Mouse (Mus musculus) hindbrain, postnatal 0 days (tissue): ENCODE data around the gene Wdr35. TPM values are rescaled to one million over a fixed set of nuclear protein-coding genes. Genes with fewer than 3 reads are reported as not detected.
A peak's percentile ranks its signal among the peaks of the same experiment; 100 is the strongest.

Source experiments
- ATAC-seq: fragments of 200-750 bp; cut with Nextera tagmentation; 2 replicates; pipeline ENCODE4 v1.8.0; 2017; ENCODE audit warnings: mild to moderate bottlenecking, moderate TSS enrichment, moderate library complexity
- DNase-seq: peaks from one replicate; pipeline ENCODE4 v3.0.0-alpha.2; 2015; ENCODE audit warnings: low spot score
- H3K27ac ChIP-seq: fragments of 300-500 bp; sonication (generic); 2 replicates; pipeline ENCODE4 v1.5.1; 2014; ENCODE audit warnings: mild to moderate bottlenecking
- H3K27me3 ChIP-seq: fragments of 300-500 bp; sonication (generic); 2 replicates; pipeline ENCODE4 v1.6.1; 2014; ENCODE audit warnings: low read length, mixed read lengths; ENCODE audit not compliant: insufficient read depth
- H3K36me3 ChIP-seq: fragments of 300-500 bp; sonication (generic); 2 replicates; pipeline ENCODE4 v1.6.1; 2014; ENCODE audit warnings: low read length, mixed read lengths; ENCODE audit not compliant: insufficient read depth
- H3K4me1 ChIP-seq: fragments of 300-500 bp; sonication (generic); 2 replicates; pipeline ENCODE4 v1.6.1; 2014; ENCODE audit warnings: antibody characterized with exemption, low read length, mixed read lengths; ENCODE audit not compliant: insufficient read depth
- H3K4me2 ChIP-seq: fragments of 300-500 bp; sonication (generic); 2 replicates; pipeline ENCODE4 v1.6.1; 2014; ENCODE audit warnings: low read depth, mild to moderate bottlenecking, low read length, moderate library complexity, mixed read lengths
- H3K4me3 ChIP-seq: fragments of 300-500 bp; sonication (generic); 2 replicates; pipeline ENCODE4 v1.5.1; 2014; ENCODE audit warnings: low read length
- H3K9ac ChIP-seq: fragments of 300-500 bp; sonication (generic); replicated peaks from 2 replicates; pipeline ENCODE4 v1.6.1; 2014; ENCODE audit warnings: mild to moderate bottlenecking, low read length, moderate library complexity, mixed read lengths
- H3K9me3 ChIP-seq: fragments of 300-500 bp; sonication (generic); 2 replicates; pipeline ENCODE4 v1.6.1; 2016; ENCODE audit warnings: low read length, mixed read lengths
- CTCF ChIP-seq: IDR thresholded peaks from 2 replicates; pipeline ENCODE4 v1.5.1; 2016; ENCODE audit warnings: antibody characterized with exemption, control low read depth, low read depth
- WGBS: fragments of 180-500 bp; shearing (Covaris S2); extraction: QIAGEN DNeasy Blood & Tissue Kit; methylation state at CpG from one replicate; pipeline ENCODE4 v1.1.7; 2014; 5-methylcytosine and 5-hydroxymethylcytosine counted together
- polyA plus RNA-seq: library from polyadenylated mRNA; unstranded; fragments of >200 nt; fragmentation: Nextera tagmentation; extraction: Ambion mirVana; gene quantifications from 2 replicates; pipeline ENCODE4 v1.2.1, GENCODE M21; 2015
- total RNA-seq: library from RNA; depleted of rRNA; stranded (reverse); fragments of >200 nt; gene quantifications from 2 replicates; pipeline ENCODE4 v1.2.3, GENCODE M21; 2014

Gene Wdr35
- total and polyA plus RNA-seq, 2 experiments from 2014 or later: 13.2 to 20.3 TPM

DNA sequence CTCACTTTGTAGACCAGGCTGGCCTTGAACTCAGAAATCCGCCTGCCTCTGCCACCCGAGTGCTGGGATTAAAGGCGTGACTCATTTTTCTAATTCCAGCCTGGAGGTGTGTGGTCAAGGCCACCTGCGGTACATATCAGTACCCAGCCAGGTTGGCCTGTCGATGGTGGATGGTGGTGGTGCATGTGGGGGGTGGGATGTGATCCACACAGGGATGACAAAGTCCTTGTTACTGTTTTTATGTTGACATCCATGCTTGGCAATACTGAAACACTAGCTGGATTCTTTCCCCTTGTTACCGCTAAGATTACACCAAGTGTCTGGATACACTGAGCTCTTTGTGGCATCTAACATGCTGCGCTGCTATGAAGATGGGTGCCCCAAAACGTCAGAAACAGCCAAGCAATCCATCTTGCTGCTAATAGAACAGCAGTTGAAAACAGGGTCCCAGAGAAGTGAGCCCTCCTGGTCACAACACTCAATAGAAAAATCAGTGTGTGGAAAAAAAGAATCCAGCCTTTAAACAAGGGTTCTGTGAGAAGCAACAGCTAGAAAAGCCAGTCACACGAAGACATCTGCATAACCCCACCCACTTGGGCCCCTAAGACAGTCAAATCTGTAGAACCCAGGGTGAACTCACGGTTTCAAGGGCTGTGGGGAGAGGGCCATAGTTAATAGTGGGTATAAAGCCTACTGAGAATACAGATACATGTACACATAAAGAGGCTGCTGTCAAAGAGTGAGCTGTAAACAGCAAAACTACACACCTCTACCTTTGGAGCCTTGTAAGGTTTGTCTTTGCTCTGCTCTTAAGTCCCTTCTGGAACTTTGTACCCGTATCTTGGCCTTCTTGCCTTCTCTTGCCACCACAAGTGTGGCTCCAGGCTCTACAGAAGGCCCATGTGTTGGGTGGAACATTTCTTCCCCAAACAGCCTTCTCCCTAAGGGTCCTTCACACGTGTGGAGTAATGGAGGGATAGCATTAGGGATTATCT is 33.4 kb upstream of the Wdr35 start:
- no peak for ATAC-seq
- no peak overlapping the region for H3K27ac ChIP-seq
- no peak overlapping the region for H3K9ac ChIP-seq
- no peaks in the 10 kb centered on the region for H3K4me1 ChIP-seq
- WGBS: 70% methylated on average over 12 of the region's 12 CpGs
- H3K27me3 ChIP-seq: no peaks in the 10 kb centered on the region
- no peaks in the 10 kb centered on the region for H3K9me3 ChIP-seq
- no peak for TF ChIP-seq CTCF
- H3K4me2 ChIP-seq: no peak overlapping the region
- H3K4me3 ChIP-seq: no peak overlapping the region
- DNase-seq: no peak
- H3K36me3 ChIP-seq: peaks cover 30% of the 10 kb centered on the region

GRCm38 (mm10) chr12:8941131-8941615 is 32.5 kb upstream of the Wdr35 start:
- Histone ChIP-seq H3K4me1 (no peaks in the 10 kb centered on the region), H3K9me3 (no peaks in the 10 kb centered on the region), H3K4me2 (no peak overlapping the region), H3K27me3 (no peaks in the 10 kb centered on the region), H3K36me3 (peaks cover 21% of the 10 kb centered on the region), H3K27ac (no peak overlapping the region), H3K9ac (no peak overlapping the region), H3K4me3 (no peak overlapping the region)
- DNase-seq (no peak), ATAC-seq (no peak)
- WGBS: 69% methylated on average over 4 of the region's 4 CpGs
- TF ChIP-seq CTCF: no peak

- H3K9ac ChIP-seq: no peak overlapping the region
- no peaks in the 10 kb centered on the region for H3K4me1 ChIP-seq
- no peak overlapping the region for H3K4me2 ChIP-seq
- H3K9me3 ChIP-seq: no peaks in the 10 kb centered on the region
- H3K27me3 ChIP-seq: no peaks in the 10 kb centered on the region
- 70% methylated on average over 4 of the region's 4 CpGs for WGBS
- ATAC-seq (no peak), DNase-seq (no peak)
- H3K27ac ChIP-seq: no peak overlapping the region
- no peak overlapping the region for H3K4me3 ChIP-seq
- H3K36me3 ChIP-seq: peaks cover 21% of the 10 kb centered on the region
- no peak for TF ChIP-seq CTCF
Measured at GRCm38 (mm10) chr12:8941699-8942392, 31.8 kb upstream of the Wdr35 start.

- DNase-seq: no peak
- Histone ChIP-seq H3K4me1 (peaks cover 10% of the 10 kb centered on the region; the same call in 1 of the 2 replicates), H3K9me3 (no peaks in the 10 kb centered on the region), H3K9ac (no peak overlapping the region; the same call in 1 of the 2 replicates), H3K4me3 (no peak overlapping the region), H3K27me3 (no peaks in the 10 kb centered on the region), H3K4me2 (peak overlapping the region; percentile 97), H3K36me3 (no peaks in the 10 kb centered on the region), H3K27ac (no peak overlapping the region)
- TF ChIP-seq CTCF: no peak
- ATAC-seq: no peak
- WGBS: 65% methylated on average over 9 of the region's 9 CpGs
Measured at GRCm38 (mm10) chr12:8947163-8947562, 26.5 kb upstream of the Wdr35 start.

DNA sequence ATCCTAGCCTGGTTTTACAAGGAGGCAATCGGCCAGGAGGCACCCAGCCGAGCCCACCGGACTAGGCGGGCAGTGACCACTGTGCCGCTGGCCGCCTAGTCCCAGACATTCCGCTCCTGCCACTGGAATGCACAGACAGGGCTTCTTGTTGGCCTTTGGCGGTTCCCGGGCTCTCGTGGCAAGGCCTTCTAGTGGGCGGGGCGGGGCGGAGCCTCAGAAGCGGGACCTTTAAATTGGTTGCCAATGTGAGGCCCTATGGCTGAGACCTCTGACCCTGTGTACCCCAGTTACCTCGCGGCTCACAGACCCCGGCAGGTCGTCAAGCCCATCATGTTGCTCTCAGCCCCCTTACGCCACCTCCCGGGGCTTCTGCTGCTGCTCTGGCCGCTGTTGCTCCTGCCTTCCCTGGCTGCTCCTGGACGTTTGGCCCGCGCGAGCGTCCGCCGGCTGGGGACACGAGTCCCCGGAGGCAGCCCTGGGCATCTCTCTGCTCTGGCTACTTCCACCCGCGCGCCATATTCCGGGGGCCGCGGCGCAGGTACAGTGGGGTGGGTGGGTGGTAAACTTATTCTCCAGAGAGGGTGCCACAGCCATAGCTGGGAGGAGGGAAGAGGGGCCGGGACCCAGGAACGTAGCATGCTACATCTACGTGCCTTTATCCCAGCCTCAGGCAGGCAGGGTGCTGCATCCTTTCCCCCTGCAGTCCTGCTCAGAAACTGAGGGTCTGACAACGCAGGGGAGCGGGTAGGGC is 25.8 kb upstream of the Wdr35 start, which contains the start of gene Matn3:
TSS of gene Matn3 (plus strand) at position 216 of the 751 bp plus-strand sequence.
- DNase-seq (peak; percentile 59), ATAC-seq (peak; percentile 66)
- H3K9ac ChIP-seq: peak within 1 kb of the TSS; percentile 50
- peaks cover 10% of the 10 kb centered on the region; the same call in 1 of the 2 replicates for H3K4me1 ChIP-seq
- H3K27ac ChIP-seq: no peak within 1 kb of the TSS
- H3K9me3 ChIP-seq: no peaks in the 10 kb centered on the region
- peak within 1 kb of the TSS; percentile 45 for H3K4me3 ChIP-seq
- no peaks in the 10 kb centered on the region for H3K27me3 ChIP-seq
- TF ChIP-seq CTCF: 0 out of 2 replicates have a peak, but pooled peaks have one; percentile 14
- peak within 1 kb of the TSS; percentile 97 for H3K4me2 ChIP-seq
- under 1% methylated on average over 42 of the region's 42 CpGs for WGBS
- no peaks in the 10 kb centered on the region for H3K36me3 ChIP-seq

GRCm38 (mm10) chr12:8953136-8953535 is 20.6 kb upstream of the Wdr35 start:
- no peak overlapping the region for H3K9ac ChIP-seq
- H3K9me3 ChIP-seq: no peaks in the 10 kb centered on the region
- 0 out of 2 replicates have a peak, but pooled peaks cover 3% of the 10 kb centered on the region for H3K4me1 ChIP-seq
- DNase-seq (no peak), ATAC-seq (no peak)
- H3K36me3 ChIP-seq: no peaks in the 10 kb centered on the region
- no peaks in the 10 kb centered on the region for H3K27me3 ChIP-seq
- TF ChIP-seq CTCF: no peak
- 63% methylated on average over 10 of the region's 10 CpGs for WGBS
- no peak overlapping the region for H3K27ac ChIP-seq
- no peak overlapping the region for H3K4me2 ChIP-seq
- no peak overlapping the region for H3K4me3 ChIP-seq
